Mouse (Mus musculus) erythroblast, adult 5-6 weeks (primary cell): ENCODE results near the gene Ror1. TPM values are rescaled to one million over a fixed set of nuclear protein-coding genes. Genes with fewer than 3 reads are reported as not detected.

ENCODE experiments used
- ATAC-seq: replicated peaks from 2 replicates; pipeline ENCODE4 v1.8.0; 2016; ENCODE audit warnings: moderate number of reproducible peaks, mild to moderate bottlenecking, moderate TSS enrichment, inconsistent platforms; ENCODE audit not compliant: poor library complexity, low FRiP score, severe bottlenecking
- total RNA-seq, 2 experiments: library from RNA; stranded (forward) in 1 of 2; stranded (reverse) in 1 of 2; fragments of 150-400 nt in 1 of 2; fragments of 200-764, 138-1000 nt in 1 of 2; gene quantifications; 2 replicates each; pipeline versions ENCODE4 v1.2.3 to v1.2.4; 2015 to 2017; ENCODE audit warnings: low replicate concordance in 2 of 2

The Ror1 gene
- total RNA-seq (2015; ENCODE audit: low replicate concordance) (not detected in 2 replicates), total RNA-seq (2017; ENCODE audit: low replicate concordance) (not detected in 2 replicates)

DNA sequence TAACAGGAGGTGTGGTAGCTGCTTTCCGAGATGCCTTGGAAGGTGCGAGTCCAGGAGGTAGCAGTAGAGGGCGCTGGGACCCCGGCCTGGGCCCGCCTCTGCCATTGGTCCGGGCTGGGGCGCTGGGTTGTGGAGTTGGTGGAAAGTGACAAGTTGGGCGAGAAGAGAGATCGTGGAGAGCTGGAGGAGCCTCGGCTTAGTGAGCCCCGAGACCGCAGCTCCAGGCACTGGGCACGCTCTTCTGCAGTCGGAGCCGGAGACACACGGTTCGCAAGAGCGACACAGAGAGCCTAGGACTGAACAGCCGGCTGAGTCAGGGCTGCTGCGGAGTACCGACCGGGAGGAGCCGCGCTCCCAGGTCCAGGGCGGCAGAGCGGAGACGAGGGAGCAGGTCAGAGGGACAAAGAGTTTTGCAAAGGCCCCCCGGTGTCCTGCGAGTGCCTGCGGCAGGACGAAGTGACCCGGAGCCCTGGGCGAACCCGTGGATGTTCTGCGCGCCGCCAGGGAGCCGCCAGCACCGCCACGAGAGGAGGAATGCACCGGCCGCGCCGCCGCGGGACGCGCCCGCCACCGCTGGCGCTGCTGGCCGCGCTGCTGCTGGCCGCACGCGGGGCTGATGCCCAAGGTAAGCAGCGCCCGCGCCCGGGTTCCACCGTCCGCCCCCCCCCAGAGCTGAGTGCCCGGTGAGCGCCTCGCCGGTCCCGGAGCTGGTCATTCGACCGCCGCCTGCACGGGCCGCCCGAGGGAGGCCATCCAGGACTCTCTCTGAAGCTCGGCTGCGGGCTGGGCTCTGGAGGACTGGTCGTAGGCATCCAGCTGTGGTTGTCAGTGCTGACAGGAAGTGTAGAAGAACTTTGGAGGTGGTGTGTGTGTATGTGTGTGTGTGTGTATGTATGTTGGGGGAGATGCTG, at the start of gene Ror1:
TSS of gene Ror1 (plus strand) at position 107 of the 911 bp plus-strand sequence.
- ATAC-seq: no peak

- ATAC-seq: no peak
These were observed 48.5 kb upstream of the Ror1 start for GRCm38 (mm10) chr4:100047066-100047465.

DNA sequence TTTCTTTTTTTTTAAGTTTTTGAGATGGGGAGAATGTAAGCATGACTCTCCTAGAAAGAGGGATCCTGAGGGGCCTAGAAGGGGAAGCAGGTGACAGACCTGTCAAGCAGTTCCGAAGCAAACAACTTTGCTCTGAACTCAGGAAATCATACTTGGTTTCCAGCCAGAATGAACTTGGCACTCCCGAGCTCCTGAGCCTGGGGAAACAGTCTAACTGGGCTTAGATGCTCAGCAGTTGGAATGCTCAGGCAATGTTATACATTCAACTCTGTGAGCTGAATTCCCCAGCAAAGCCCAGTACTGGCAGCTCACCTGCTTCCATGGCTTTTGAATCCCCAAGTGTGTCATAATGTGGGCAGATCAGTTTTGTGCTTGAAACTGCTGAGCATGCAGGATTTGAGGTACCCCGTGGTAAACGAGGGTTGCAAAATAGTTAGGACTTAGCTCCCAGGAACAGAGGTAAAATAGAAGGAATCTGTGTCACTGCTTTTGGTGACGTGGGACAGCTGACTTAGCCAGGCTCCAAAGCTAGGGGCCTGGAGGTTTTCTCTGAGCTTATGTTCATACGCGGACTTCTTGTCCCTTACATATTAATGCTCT, 47.1 kb upstream of the Ror1 start:
- ATAC-seq: no peak

DNA sequence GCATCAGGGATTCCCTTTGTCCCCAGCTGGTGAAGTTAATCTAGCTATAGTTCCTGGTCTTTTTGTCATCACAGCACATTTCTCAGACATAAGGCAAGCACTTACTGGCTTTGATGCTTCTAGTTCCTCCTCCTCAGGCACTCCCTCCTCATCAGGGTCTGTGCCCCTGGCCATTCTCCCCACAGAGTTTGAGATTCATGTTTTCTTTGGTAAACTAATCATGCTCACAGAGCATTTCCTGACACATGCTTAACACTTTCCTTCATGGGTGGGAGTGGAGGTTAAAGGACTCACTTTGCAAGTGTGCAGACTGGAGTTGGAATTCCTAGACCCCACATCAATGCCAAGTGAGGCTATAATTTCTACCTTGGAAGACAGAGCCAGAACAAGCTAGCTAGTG, 43.8 kb upstream of the Ror1 start:
- no peak for ATAC-seq

GRCm38 (mm10) chr4:100052258-100052657, 43.3 kb upstream of the Ror1 start:
- no peak for ATAC-seq

GRCm38 (mm10) chr4:100056046-100056445, 39.5 kb upstream of the Ror1 start:
- no peak for ATAC-seq

- no peak for ATAC-seq
These were observed 39.1 kb upstream of the Ror1 start for GRCm38 (mm10) chr4:100056446-100056845.

GRCm38 (mm10) chr4:100057381-100057780, 38.2 kb upstream of the Ror1 start:
- no peak for ATAC-seq

GRCm38 (mm10) chr4:100058631-100059030, 37.0 kb upstream of the Ror1 start:
- ATAC-seq: no peak

DNA sequence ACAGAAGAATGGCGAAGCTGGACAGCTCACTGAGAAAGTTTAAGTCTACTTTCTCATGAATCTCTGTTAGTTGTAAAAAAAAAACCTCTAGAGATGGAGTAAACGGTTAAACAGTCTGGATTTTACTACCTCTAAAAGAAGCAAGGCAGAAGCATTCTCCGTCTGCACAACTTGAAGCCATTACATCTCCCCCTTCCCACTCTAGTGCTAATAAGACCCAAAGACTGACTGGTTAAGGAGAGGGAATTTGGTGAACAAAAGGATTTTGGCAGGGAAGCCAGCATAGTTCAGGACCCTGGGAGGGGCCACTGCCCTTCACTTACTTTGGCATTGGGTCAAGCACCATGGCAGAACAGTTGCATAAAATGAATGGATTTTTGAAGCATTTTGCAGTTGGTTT, 35.8 kb upstream of the Ror1 start:
- ATAC-seq: no peak

DNA sequence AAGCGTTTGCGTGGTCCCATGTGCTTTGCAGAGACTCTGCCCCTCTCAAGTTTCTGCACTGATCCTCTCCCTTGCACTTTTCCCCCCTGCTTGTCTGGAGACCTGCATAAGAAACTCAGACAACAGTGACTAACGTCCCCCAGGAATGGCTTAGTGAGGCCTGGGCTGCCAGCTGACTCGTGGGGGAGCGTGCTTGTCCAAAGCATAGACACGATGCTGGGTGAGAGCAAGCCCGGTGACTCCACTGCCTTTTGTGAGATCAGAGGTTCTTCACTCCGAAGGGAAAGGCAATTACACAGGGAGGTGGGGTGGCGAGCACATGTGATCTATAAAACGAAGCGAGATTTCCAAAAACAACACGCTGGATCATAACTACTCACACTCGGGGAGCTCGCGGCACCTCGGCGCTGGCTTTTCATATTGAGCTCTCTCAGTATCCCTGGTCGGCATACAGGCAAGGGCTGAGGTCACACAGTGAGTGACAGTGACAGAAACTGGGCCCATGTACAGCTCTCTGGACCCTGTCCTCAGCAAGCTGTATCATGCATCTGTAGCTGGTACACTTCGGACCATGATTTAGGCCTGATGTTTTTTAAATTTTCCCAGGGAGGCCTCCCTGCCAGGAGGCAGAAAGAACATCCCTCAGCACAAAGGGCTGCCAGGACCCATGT, 34.1 kb upstream of the Ror1 start:
- no peak for ATAC-seq

- no peak for ATAC-seq
These were observed 29.9 kb upstream of the Ror1 start for GRCm38 (mm10) chr4:100065686-100066085.

DNA sequence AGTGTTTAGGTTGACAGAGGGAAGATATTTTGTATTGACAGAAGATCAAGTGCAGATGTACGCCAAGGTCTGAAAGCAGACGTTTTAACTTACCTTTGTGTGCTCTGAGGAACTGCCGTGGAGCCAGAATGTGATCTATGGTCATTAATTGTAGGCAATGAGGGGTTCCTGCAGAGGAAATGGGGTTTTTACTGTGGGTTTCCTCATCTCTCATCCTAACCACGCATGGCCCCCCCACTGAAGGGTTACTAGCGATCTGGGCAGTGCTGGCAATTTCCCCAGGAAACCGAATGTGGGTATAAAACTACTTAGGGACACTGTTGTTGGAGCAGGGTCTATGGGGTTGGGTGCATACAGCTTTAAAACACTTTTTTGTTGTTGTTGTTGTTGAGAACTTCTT, 25.5 kb upstream of the Ror1 start:
- no peak for ATAC-seq

GRCm38 (mm10) chr4:100096596-100097181, 1.1 kb downstream of the Ror1 start:
- ATAC-seq: no peak

DNA sequence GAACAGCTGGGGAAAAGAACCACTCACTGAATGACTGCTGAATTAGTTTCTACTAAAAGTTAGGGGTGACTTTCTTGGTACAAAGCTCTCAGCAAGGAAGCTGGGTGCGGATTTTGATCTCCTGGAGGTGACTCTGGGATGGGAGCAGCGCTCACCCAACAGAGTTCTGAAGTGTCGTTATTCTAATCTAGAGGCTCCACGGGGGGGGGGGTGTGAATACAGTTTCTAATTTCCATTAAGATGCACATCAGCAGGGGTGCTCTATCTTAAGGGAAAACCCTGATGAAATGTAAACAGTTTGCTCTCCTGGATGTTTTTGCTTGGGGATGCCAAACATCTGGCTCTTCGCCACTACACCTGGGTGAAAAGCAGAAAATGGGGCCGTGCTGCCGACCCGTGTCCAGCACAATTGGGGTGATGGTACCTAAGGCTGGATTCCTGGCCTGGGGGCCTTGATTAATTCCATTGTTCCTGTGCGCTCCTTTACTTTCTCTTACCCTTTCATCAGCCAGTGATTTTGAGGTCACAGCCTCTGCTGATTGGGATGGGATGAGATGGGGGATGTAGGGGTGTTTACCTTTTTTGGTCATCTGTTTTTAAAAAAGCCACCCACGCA, 1.9 kb downstream of the Ror1 start:
- ATAC-seq: no peak

GRCm38 (mm10) chr4:100101066-100101820, 5.7 kb downstream of the Ror1 start:
- no peak for ATAC-seq

- ATAC-seq: no peak
These were observed 6.3 kb downstream of the Ror1 start for GRCm38 (mm10) chr4:100101844-100102243.

GRCm38 (mm10) chr4:100104241-100104640, 8.7 kb downstream of the Ror1 start:
- ATAC-seq: no peak

DNA sequence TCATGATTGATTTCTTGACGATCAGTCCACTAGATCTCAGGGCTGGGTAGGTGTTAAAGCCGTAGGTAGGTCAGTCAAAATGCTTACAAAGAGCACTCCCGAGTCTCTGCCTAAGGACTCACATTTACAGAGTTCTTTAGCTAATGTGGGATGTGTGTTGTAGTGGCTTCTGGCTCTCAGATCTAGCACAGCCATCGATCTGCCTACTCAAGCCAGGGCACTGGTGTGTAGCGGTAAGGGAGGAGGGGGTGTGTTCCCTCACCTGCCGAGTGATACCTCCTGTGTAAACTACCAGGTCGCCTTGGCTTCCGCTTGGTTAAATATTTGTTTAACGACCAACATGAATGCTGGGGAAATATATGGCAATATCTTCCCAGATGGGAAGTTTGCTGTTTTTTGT, 12.0 kb downstream of the Ror1 start:
- no peak for ATAC-seq
